Mouse (Mus musculus): Measurements from ENCODE around the gene Irf9. TPM values are rescaled to one million over a fixed set of nuclear protein-coding genes. Genes with fewer than 3 reads are reported as not detected.
A peak's percentile ranks its signal among the peaks of the same experiment; 100 is the strongest.

Gene Irf9
- polyA plus RNA-seq, 1 experiment from 2014 or later, result 9.8 TPM

DNA sequence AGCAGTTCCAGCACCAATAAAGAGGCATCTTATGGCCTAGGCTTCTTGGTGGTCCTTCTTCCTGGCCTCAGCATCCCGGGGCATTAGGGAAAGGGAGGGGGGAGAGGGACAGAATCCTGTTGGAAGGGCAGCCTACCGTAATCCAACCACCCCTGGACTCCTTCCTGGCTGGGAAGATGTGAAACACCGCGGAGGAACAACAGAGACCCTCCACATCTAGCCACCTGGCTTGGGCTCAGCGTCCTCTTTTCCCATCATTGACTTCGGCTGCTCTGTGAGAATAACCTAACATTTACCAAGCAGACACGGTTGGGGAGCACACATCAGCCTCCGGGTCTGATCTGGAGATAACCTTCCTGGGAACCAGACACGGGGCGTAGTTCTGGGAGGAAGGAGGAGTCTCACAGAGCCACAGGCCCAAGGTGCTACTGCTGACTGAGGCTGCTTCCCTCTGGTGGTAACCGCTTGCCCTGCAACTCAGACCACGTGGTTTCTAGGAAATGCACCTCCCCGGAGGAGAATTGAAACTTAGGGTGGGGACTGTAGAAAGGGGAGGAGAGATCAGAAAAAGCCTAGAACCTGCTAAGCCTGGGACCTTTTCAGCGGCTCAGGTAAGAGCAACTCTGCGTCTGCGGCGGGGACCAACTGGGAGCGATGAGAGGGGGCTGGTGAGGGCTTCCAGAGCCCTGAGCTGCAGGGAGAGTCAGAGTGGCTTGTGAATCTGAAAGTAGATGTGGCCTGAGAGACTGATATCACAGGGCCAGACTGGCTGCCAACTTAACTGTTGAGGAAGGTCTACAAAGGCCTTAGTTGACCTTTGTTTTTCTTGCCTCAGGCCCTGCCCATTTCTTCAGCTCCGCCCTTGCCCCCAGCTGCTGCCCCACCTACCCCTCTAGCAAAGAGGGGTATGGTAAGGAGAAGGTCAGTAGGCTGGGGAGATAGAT is 534 bp downstream of the Irf9 start:
- Histone ChIP-seq H3K4me3 (ENCODE audit: control insufficient read depth in 1 of 2, insufficient read depth in 1 of 2, low read depth in 1 of 2, low read length in 2 of 2) (peak overlapping the region; percentile 48 to 60), H3K9ac (ENCODE audit: low read length) (peak overlapping the region; percentile 75), H3K27ac (replicated peaks in 1 of 2; ENCODE audit: control insufficient read depth in 1 of 2, insufficient read depth in 1 of 2, low read depth in 2 of 2, low read length in 2 of 2) (peak overlapping the region; percentile 78 to 80), H3K27me3 (ENCODE audit: control insufficient read depth, insufficient read depth, low read length) (no peaks in the 10 kb centered on the region), H3K9me3 (ENCODE audit: control insufficient read depth, low read length) (no peaks in the 10 kb centered on the region), H3K4me2 (ENCODE audit: low read length) (peak overlapping the region; percentile 78), H3K4me1 (ENCODE audit: control insufficient read depth in 2 of 2, insufficient read depth in 2 of 2, low read length in 2 of 2) (peaks cover 7 to 8% of the 10 kb centered on the region in 2 experiments; a peak in 3 of 4 replicates), H3K36me3 (ENCODE audit: control insufficient read depth, insufficient read depth, low read length) (peaks cover 84% of the 10 kb centered on the region)
- WGBS, result 14% methylated on average over 19 of the region's 19 CpGs
- ATAC-seq (ENCODE audit: insufficient number of reproducible peaks, insufficient read depth, low FRiP score, low read depth), result peak; percentile 81

DNA sequence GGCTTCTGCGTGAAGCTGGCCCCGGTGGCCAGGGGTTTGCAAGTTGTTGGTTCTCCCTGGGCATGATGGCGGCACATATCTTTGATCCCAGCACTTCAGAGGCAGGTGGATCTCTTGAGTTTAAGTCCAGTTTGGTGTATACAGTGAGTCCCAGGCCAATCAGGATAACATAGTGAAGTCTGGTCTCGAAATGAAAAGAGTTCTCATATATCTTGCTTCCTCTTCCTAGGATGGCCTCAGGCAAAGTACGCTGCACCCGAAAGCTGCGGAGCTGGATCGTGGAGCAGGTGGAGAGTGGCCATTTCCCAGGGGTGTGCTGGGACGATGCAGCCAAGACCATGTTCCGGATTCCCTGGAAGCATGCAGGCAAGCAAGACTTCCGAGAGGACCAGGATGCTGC is 1.5 kb downstream of the Irf9 start:
- Histone ChIP-seq H3K4me1 (ENCODE audit: control insufficient read depth in 2 of 2, insufficient read depth in 2 of 2, low read length in 2 of 2) (peaks cover 7 to 8% of the 10 kb centered on the region in 2 experiments; a peak in 3 of 4 replicates), H3K27me3 (ENCODE audit: control insufficient read depth, insufficient read depth, low read length) (no peaks in the 10 kb centered on the region), H3K4me2 (ENCODE audit: low read length) (peak overlapping the region; percentile 78), H3K27ac (replicated peaks in 1 of 2; ENCODE audit: control insufficient read depth in 1 of 2, insufficient read depth in 1 of 2, low read depth in 2 of 2, low read length in 2 of 2) (no peak overlapping the region), H3K4me3 (ENCODE audit: control insufficient read depth in 1 of 2, insufficient read depth in 1 of 2, low read depth in 1 of 2, low read length in 2 of 2) (peak overlapping the region in 1 of 2 experiments; percentile 48; a peak in 1 of 4 replicates), H3K9ac (ENCODE audit: low read length) (no peak overlapping the region), H3K36me3 (ENCODE audit: control insufficient read depth, insufficient read depth, low read length) (peaks cover 84% of the 10 kb centered on the region), H3K9me3 (ENCODE audit: control insufficient read depth, low read length) (no peaks in the 10 kb centered on the region)
- ATAC-seq (ENCODE audit: insufficient number of reproducible peaks, insufficient read depth, low FRiP score, low read depth), result no peak
- WGBS, result 91% methylated on average over 11 of the region's 11 CpGs

DNA sequence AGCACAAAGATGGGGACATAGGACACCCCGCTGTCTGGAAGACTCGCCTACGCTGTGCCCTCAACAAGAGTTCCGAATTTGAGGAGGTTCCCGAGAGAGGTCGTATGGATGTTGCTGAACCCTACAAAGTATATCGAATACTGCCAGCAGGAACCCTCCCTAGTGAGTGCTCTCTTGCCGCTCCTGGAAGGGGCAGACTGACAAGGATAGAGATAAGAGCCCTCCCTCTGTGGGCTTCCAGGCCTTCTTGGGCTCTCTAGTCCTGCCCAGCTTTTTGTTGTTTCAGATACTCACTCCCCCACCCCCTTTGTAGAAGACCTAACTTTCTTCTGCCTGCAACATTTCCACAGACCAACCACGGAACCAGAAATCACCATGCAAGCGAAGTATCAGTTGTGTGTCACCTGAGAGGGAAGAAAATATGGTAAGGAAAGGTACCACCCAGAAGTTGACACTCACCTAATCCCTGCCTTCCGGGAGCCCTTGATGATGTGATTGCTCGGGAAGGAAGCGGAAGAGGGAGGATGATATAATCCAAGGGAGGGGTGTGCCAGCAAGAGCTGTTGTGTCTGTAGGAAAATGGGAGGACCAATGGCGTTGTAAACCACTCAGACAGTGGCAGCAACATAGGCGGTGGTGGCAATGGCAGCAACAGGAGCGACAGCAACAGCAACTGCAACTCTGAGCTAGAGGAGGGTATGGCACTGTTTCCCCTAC is 2.5 kb downstream of the Irf9 start:
- Histone ChIP-seq H3K4me1 (ENCODE audit: control insufficient read depth in 2 of 2, insufficient read depth in 2 of 2, low read length in 2 of 2) (peaks cover 7 to 8% of the 10 kb centered on the region in 2 experiments; a peak in 3 of 4 replicates), H3K4me3 (ENCODE audit: control insufficient read depth in 1 of 2, insufficient read depth in 1 of 2, low read depth in 1 of 2, low read length in 2 of 2) (no peak overlapping the region), H3K27me3 (ENCODE audit: control insufficient read depth, insufficient read depth, low read length) (no peaks in the 10 kb centered on the region), H3K36me3 (ENCODE audit: control insufficient read depth, insufficient read depth, low read length) (peaks cover 78% of the 10 kb centered on the region), H3K27ac (replicated peaks in 1 of 2; ENCODE audit: control insufficient read depth in 1 of 2, insufficient read depth in 1 of 2, low read depth in 2 of 2, low read length in 2 of 2) (no peak overlapping the region), H3K9ac (ENCODE audit: low read length) (no peak overlapping the region), H3K4me2 (ENCODE audit: low read length) (no peak overlapping the region), H3K9me3 (ENCODE audit: control insufficient read depth, low read length) (no peaks in the 10 kb centered on the region)
- ATAC-seq (ENCODE audit: insufficient number of reproducible peaks, insufficient read depth, low FRiP score, low read depth), result no peak
- 80% methylated on average over 16 of the region's 16 CpGs for WGBS

DNA sequence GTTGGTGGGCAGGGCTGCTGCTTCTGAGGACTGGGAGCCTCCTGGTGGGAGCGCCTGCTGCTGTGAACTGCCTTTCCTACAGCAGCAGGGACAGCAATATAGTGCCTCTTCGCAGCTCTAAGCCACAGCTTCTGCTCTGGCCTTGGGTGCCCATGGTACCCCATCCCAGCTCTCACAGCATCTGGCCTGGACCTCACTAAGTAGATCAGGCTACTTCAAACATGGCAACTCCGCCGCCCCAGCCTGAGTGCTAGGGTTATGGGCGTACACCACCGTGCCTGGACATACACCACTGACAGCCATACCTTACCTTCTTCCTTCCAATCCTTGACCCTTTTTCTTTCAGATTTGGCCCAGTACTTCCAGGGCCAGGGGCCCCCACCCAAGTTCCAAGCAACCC is 5.0 kb downstream of the Irf9 start:
- ATAC-seq (ENCODE audit: insufficient number of reproducible peaks, insufficient read depth, low FRiP score, low read depth), result no peak
- Histone ChIP-seq H3K4me1 (ENCODE audit: control insufficient read depth in 2 of 2, insufficient read depth in 2 of 2, low read length in 2 of 2) (peaks cover 7 to 11% of the 10 kb centered on the region in 2 experiments; a peak in 3 of 4 replicates), H3K36me3 (ENCODE audit: control insufficient read depth, insufficient read depth, low read length) (peaks cover 54% of the 10 kb centered on the region), H3K9me3 (ENCODE audit: control insufficient read depth, low read length) (no peaks in the 10 kb centered on the region), H3K9ac (ENCODE audit: low read length) (no peak overlapping the region), H3K4me2 (ENCODE audit: low read length) (no peak overlapping the region), H3K27ac (replicated peaks in 1 of 2; ENCODE audit: control insufficient read depth in 1 of 2, insufficient read depth in 1 of 2, low read depth in 2 of 2, low read length in 2 of 2) (no peak overlapping the region), H3K27me3 (ENCODE audit: control insufficient read depth, insufficient read depth, low read length) (no peaks in the 10 kb centered on the region), H3K4me3 (ENCODE audit: control insufficient read depth in 1 of 2, insufficient read depth in 1 of 2, low read depth in 1 of 2, low read length in 2 of 2) (no peak overlapping the region)
- WGBS, result 95% methylated on average over 6 of the region's 6 CpGs

DNA sequence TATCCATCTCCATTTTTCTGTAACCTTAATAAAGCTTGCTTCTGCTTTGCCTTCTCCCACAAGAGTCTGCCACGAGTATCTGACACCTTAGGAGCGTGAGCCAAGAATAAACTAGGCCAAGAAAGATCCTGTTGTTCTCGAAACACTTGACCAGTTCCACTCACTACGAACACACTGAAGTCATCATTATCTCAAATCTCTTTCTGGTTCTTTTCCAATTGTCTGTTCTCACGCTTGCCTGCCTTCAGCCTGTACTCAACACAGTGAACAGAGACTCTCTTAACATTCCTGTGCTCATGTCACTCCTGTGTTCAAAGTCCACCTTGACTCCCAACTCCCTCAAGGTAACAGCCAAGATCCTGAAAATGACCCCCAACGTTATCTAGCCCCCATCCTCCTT is 10.0 kb downstream of the Irf9 start:
- H3K9ac ChIP-seq (ENCODE audit: low read length), result no peak overlapping the region
- ATAC-seq (ENCODE audit: insufficient number of reproducible peaks, insufficient read depth, low FRiP score, low read depth), result no peak

DNA sequence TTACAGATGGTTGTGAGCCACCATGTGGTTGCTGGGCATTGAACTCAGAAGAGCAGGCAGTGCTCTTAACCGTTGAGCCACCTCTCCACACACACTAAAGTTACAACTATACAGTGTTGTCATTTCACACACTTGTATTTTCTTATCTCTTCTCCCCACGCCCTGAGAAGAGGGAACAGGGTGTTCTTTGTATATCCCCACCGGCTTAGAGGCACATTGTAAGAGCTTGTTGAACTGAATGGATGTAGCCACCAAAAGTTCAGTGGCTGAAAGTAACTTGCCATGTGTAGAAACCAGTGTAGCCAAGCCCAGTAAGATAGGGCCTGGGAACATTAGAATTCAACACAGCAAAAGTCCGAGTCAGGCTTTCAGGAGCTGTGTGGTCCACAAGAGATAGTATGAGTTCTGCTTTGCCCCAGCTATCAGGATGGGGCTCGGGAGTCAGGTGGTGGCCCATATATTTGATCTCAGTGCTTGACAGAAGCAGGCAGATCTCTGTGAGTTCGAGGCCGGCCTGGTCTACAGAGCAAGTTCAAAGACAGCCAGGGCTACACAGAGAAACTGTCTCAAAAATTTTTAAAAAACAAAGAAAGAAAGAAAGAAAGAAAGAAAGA is 11.3 kb downstream of the Irf9 start:
- Histone ChIP-seq H3K9ac (ENCODE audit: low read length) (no peak overlapping the region), H3K27me3 (ENCODE audit: control insufficient read depth, insufficient read depth, low read length) (no peaks in the 10 kb centered on the region), H3K9me3 (ENCODE audit: control insufficient read depth, low read length) (no peaks in the 10 kb centered on the region), H3K4me1 (ENCODE audit: control insufficient read depth in 2 of 2, insufficient read depth in 2 of 2, low read length in 2 of 2) (peaks cover 5 to 18% of the 10 kb centered on the region in 2 experiments; a peak in 3 of 4 replicates), H3K36me3 (ENCODE audit: control insufficient read depth, insufficient read depth, low read length) (peaks cover 6% of the 10 kb centered on the region), H3K4me2 (ENCODE audit: low read length) (no peak overlapping the region), H3K4me3 (ENCODE audit: control insufficient read depth in 1 of 2, insufficient read depth in 1 of 2, low read depth in 1 of 2, low read length in 2 of 2) (no peak overlapping the region), H3K27ac (replicated peaks in 1 of 2; ENCODE audit: control insufficient read depth in 1 of 2, insufficient read depth in 1 of 2, low read depth in 2 of 2, low read length in 2 of 2) (no peak overlapping the region)
- WGBS, result 58% methylated on average over 7 of the region's 7 CpGs
- ATAC-seq (ENCODE audit: insufficient number of reproducible peaks, insufficient read depth, low FRiP score, low read depth), result no peak

More for the DNA sequence above, 10.0 kb downstream of the Irf9 start:
- Histone ChIP-seq H3K4me2 (ENCODE audit: low read length) (no peak overlapping the region), H3K27ac (replicated peaks in 1 of 2; ENCODE audit: control insufficient read depth in 1 of 2, insufficient read depth in 1 of 2, low read depth in 2 of 2, low read length in 2 of 2) (0 out of 4 replicates have a peak overlapping the region, but pooled peaks of 1 of the 2 experiments have one; percentile 19), H3K9me3 (ENCODE audit: control insufficient read depth, low read length) (no peaks in the 10 kb centered on the region), H3K36me3 (ENCODE audit: control insufficient read depth, insufficient read depth, low read length) (peaks cover 19% of the 10 kb centered on the region), H3K4me1 (ENCODE audit: control insufficient read depth in 2 of 2, insufficient read depth in 2 of 2, low read length in 2 of 2) (peaks cover 3 to 12% of the 10 kb centered on the region in 2 experiments; a peak in 3 of 4 replicates), H3K4me3 (ENCODE audit: control insufficient read depth in 1 of 2, insufficient read depth in 1 of 2, low read depth in 1 of 2, low read length in 2 of 2) (no peak overlapping the region), H3K27me3 (ENCODE audit: control insufficient read depth, insufficient read depth, low read length) (no peaks in the 10 kb centered on the region)
- WGBS, result 18% methylated on average over 6 of the region's 6 CpGs

DNA sequence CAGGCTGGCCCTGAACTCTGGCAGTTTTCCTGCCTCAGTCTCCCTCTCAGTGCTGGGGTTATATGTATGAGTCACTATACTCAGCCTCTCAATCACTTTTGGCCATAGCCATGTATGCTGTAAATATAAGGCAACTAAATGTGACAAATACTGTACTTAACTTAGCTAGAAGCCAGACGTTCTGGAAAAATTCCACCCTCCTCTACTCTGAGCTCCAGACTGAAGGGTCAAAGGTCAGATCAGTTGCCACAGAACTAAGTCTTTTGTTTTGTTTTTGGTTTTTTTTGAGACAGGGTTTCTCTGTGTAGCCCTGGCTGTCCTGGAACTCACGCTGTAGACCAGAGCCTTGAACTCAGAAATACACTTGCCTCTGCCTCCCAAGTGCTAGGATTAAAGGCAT is 12.5 kb downstream of the Irf9 start:
- WGBS, result 64% methylated on average over 2 of the region's 2 CpGs
- Histone ChIP-seq H3K36me3 (ENCODE audit: control insufficient read depth, insufficient read depth, low read length) (no peaks in the 10 kb centered on the region), H3K27me3 (ENCODE audit: control insufficient read depth, insufficient read depth, low read length) (no peaks in the 10 kb centered on the region), H3K9ac (ENCODE audit: low read length) (no peak overlapping the region), H3K4me2 (ENCODE audit: low read length) (no peak overlapping the region), H3K27ac (replicated peaks in 1 of 2; ENCODE audit: control insufficient read depth in 1 of 2, insufficient read depth in 1 of 2, low read depth in 2 of 2, low read length in 2 of 2) (no peak overlapping the region), H3K4me1 (ENCODE audit: control insufficient read depth in 2 of 2, insufficient read depth in 2 of 2, low read length in 2 of 2) (peaks cover 5 to 18% of the 10 kb centered on the region in 2 experiments; a peak in 3 of 4 replicates), H3K9me3 (ENCODE audit: control insufficient read depth, low read length) (no peaks in the 10 kb centered on the region), H3K4me3 (ENCODE audit: control insufficient read depth in 1 of 2, insufficient read depth in 1 of 2, low read depth in 1 of 2, low read length in 2 of 2) (no peak overlapping the region)
- no peak for ATAC-seq (ENCODE audit: insufficient number of reproducible peaks, insufficient read depth, low FRiP score, low read depth)
